Comparison of ENCODE assay signal across 8 mouse cellular contexts in the genomic region with DNA sequence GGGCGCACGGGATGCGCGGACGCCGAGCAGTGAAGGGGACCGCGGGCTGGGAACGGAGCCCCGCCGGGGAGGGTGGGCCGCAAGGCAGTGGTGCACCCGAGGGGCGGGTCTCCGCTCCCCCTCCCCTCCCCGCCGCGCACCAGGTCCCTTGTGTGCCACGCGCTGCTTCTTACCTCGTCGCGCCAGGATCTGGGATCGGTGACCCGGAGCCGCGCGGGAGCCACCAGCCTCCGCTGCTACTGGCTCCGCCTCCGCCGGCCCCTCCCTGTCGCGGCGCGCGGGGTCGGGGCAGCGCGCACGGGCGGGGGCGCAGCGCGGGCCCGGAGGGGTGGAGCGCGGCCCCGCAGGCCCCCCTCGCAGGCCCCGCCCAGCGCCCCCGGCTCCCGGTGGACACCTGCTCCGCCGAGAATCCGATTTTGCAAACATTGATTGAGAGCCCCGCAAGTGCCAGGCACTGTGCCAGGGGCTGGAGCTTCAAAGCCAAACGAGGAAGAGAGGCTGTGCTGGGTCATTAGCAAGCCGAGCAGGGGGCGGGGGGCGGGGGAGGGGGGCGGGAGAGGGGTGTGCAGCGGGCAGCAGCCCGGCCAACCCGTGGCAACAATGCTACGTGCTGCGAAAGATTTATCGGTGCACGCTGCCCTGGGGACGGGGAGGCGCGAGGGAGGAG. TPM values are rescaled to one million over a fixed set of nuclear protein-coding genes. Genes with fewer than 3 reads are reported as not detected.
DNase-seq lines count a peak whose midpoint lies in the region; ATAC-seq and TF ChIP-seq lines count a peak whose summit lies in the region.

No protein-coding gene starts in this region.

- H3K9ac ChIP-seq in heart, embryonic 14.5 days (ENCODE audit: low read length), result peak overlapping the region; percentile 76
- H3K9ac ChIP-seq in kidney, embryonic 16.5 days (replicated peaks; ENCODE audit: low read length), result peak overlapping the region; percentile 75
- peak overlapping the region; percentile 52 for H3K9ac ChIP-seq in liver, embryonic 13.5 days
- H3K9ac ChIP-seq in neural tube, embryonic 14.5 days (replicated peaks; ENCODE audit: low read depth, low read length), result peak overlapping the region; percentile 82

- peaks cover 20% of the 10 kb centered on the region for H3K27me3 ChIP-seq in C2C12 (ENCODE audit: control insufficient read depth, insufficient read depth, insufficient read length)
- peaks cover 3% of the 10 kb centered on the region; the same call in 1 of the 2 replicates for H3K27me3 ChIP-seq in heart, embryonic 14.5 days (ENCODE audit: control insufficient read depth, insufficient read depth, low read length)
- H3K27me3 ChIP-seq in kidney, embryonic 16.5 days (ENCODE audit: insufficient read depth, low read length), result peaks cover 24% of the 10 kb centered on the region
- peaks cover 59% of the 10 kb centered on the region for H3K27me3 ChIP-seq in liver, embryonic 13.5 days
- no peaks in the 10 kb centered on the region for H3K27me3 ChIP-seq in neural tube, embryonic 14.5 days (ENCODE audit: control insufficient read depth, insufficient read depth, low read length)

- H3K9me3 ChIP-seq in heart, embryonic 14.5 days (ENCODE audit: control insufficient read depth, low read length), result no peaks in the 10 kb centered on the region
- no peaks in the 10 kb centered on the region for H3K9me3 ChIP-seq in kidney, embryonic 16.5 days (ENCODE audit: low read length)
- no peaks in the 10 kb centered on the region for H3K9me3 ChIP-seq in liver, embryonic 13.5 days (replicated peaks)
- H3K9me3 ChIP-seq in neural tube, embryonic 14.5 days (ENCODE audit: control insufficient read depth, low read length), result no peaks in the 10 kb centered on the region

- H3ac ChIP-seq in C2C12 (ENCODE audit: control insufficient read depth, insufficient read length, low read depth), result peak overlapping the region; percentile 55

- TF ChIP-seq CTCF in C2C12 (IDR thresholded peaks at IDR 0.05; ENCODE audit: control insufficient read depth, insufficient read depth, insufficient read length), result no peak
- no peak for TF ChIP-seq CTCF in bone marrow macrophage, adult 2 months (IDR thresholded peaks at IDR 0.05; ENCODE audit: low read depth, low read length)
- no peak for TF ChIP-seq CTCF in embryonic fibroblast, embryonic 13.5 days (IDR thresholded peaks at IDR 0.05; ENCODE audit: borderline replicate concordance, insufficient read depth, low read length)

- H3K36me3 ChIP-seq in C2C12 (ENCODE audit: control insufficient read depth, insufficient read depth), result no peaks in the 10 kb centered on the region
- no peaks in the 10 kb centered on the region for H3K36me3 ChIP-seq in heart, embryonic 14.5 days (ENCODE audit: control insufficient read depth, insufficient read depth, low read length)
- no peaks in the 10 kb centered on the region for H3K36me3 ChIP-seq in kidney, embryonic 16.5 days (ENCODE audit: insufficient read depth, low read length)
- H3K36me3 ChIP-seq in liver, embryonic 13.5 days, result no peaks in the 10 kb centered on the region
- H3K36me3 ChIP-seq in neural tube, embryonic 14.5 days (ENCODE audit: control insufficient read depth, insufficient read depth, low read length), result no peaks in the 10 kb centered on the region

- TF ChIP-seq POLR2A in bone marrow macrophage, adult 2 months (IDR thresholded peaks at IDR 0.05; ENCODE audit: borderline replicate concordance, low read depth, low read length), result no peak
- no peak for TF ChIP-seq POLR2A in embryonic fibroblast, embryonic 13.5 days (IDR thresholded peaks at IDR 0.05; ENCODE audit: low read depth, low read length)

- H3K79me3 ChIP-seq in C2C12 (ENCODE audit: low read depth), result no peaks in the 10 kb centered on the region

- H3K27ac ChIP-seq in bone marrow macrophage, adult 2 months (ENCODE audit: insufficient read depth, low read depth, low read length), result no peak overlapping the region
- H3K27ac ChIP-seq in embryonic fibroblast, embryonic 13.5 days (ENCODE audit: insufficient read depth, low read length), result no peak overlapping the region
- peak overlapping the region in 1 of 2 experiments; percentile 28; a peak in 2 of 4 replicates for H3K27ac ChIP-seq in heart, embryonic 14.5 days (replicated peaks in 1 of 2; ENCODE audit: control insufficient read depth in 1 of 2, insufficient read depth in 1 of 2, low read depth in 2 of 2, low read length in 2 of 2)
- H3K27ac ChIP-seq in kidney, embryonic 16.5 days (ENCODE audit: low read length), result peak overlapping the region; percentile 76
- H3K27ac ChIP-seq in liver, embryonic 13.5 days, result no peak overlapping the region
- H3K27ac ChIP-seq in neural tube, embryonic 14.5 days (ENCODE audit: low read depth, low read length), result peak overlapping the region; percentile 91

- WGBS in heart, embryonic 14.5 days, result 1% methylated on average over 48 of the region's 73 CpGs
- WGBS in kidney, embryonic 16.5 days, result under 1% methylated on average over 47 of the region's 73 CpGs
- 1% methylated on average over 60 of the region's 73 CpGs for WGBS in liver, embryonic 13.5 days (ENCODE audit: insufficient replicate concordance)
- WGBS in neural tube, embryonic 14.5 days, result under 1% methylated on average over 60 of the region's 73 CpGs

- no peak for DNase-seq in liver, embryonic 13.5 days
- peak; percentile 26 for DNase-seq in thymus, postnatal 25 days

- ATAC-seq in heart, embryonic 14.5 days (ENCODE audit: insufficient number of reproducible peaks, insufficient read depth, low FRiP score, low read depth), result peak; percentile 80
- peak; percentile 92 for ATAC-seq in kidney, embryonic 16.5 days (ENCODE audit: low FRiP score, low TSS enrichment)
- peak; percentile 57 for ATAC-seq in liver, embryonic 13.5 days (ENCODE audit: low read depth)
- ATAC-seq in neural tube, embryonic 14.5 days (ENCODE audit: low read depth), result peak; percentile 91

- H3K79me2 ChIP-seq in C2C12 (ENCODE audit: control insufficient read depth, insufficient read depth), result no peaks in the 10 kb centered on the region

- H3K4me1 ChIP-seq in bone marrow macrophage, adult 2 months (ENCODE audit: control insufficient read depth, insufficient read depth, low read length), result no peaks in the 10 kb centered on the region
- H3K4me1 ChIP-seq in embryonic fibroblast, embryonic 13.5 days (ENCODE audit: control insufficient read depth, insufficient read depth, low read length), result 0 out of 2 replicates have a peak, but pooled peaks cover 4% of the 10 kb centered on the region
- peaks cover 4 to 13% of the 10 kb centered on the region in 2 experiments; a peak in 3 of 4 replicates for H3K4me1 ChIP-seq in heart, embryonic 14.5 days (ENCODE audit: control insufficient read depth in 2 of 2, insufficient read depth in 2 of 2, low read length in 2 of 2)
- H3K4me1 ChIP-seq in kidney, embryonic 16.5 days (ENCODE audit: insufficient read depth, low read length), result peaks cover 27% of the 10 kb centered on the region
- H3K4me1 ChIP-seq in liver, embryonic 13.5 days (replicated peaks), result peaks cover 27% of the 10 kb centered on the region
- H3K4me1 ChIP-seq in neural tube, embryonic 14.5 days (ENCODE audit: control insufficient read depth, insufficient read depth, low read length), result peaks cover 19% of the 10 kb centered on the region

- peak overlapping the region; percentile 18 for H3K4me3 ChIP-seq in C2C12 (ENCODE audit: insufficient read depth, poor library complexity, severe bottlenecking)
- H3K4me3 ChIP-seq in bone marrow macrophage, adult 2 months (ENCODE audit: insufficient read depth, low read length), result peak overlapping the region; percentile 54
- peak overlapping the region; percentile 42 for H3K4me3 ChIP-seq in embryonic fibroblast, embryonic 13.5 days (ENCODE audit: insufficient read depth, low read length)
- peak overlapping the region; percentile 71 to 81 for H3K4me3 ChIP-seq in heart, embryonic 14.5 days (ENCODE audit: control insufficient read depth in 1 of 2, insufficient read depth in 1 of 2, low read depth in 1 of 2, low read length in 2 of 2)
- peak overlapping the region; percentile 63 for H3K4me3 ChIP-seq in kidney, embryonic 16.5 days (ENCODE audit: low read length)
- peak overlapping the region; percentile 59 for H3K4me3 ChIP-seq in liver, embryonic 13.5 days (replicated peaks)
- H3K4me3 ChIP-seq in neural tube, embryonic 14.5 days (ENCODE audit: low read depth, low read length), result peak overlapping the region; percentile 77

- H3K4me2 ChIP-seq in heart, embryonic 14.5 days (ENCODE audit: low read length), result peak overlapping the region; percentile 98
- peak overlapping the region; percentile 96 for H3K4me2 ChIP-seq in kidney, embryonic 16.5 days (replicated peaks; ENCODE audit: low read depth, low read length)
- peak overlapping the region; percentile 79 for H3K4me2 ChIP-seq in liver, embryonic 13.5 days
- peak overlapping the region; percentile 72 for H3K4me2 ChIP-seq in neural tube, embryonic 14.5 days (ENCODE audit: low read depth, low read length)

RNA-seq across cellular contexts. Expression of gene Mpp3, which starts 1.4 kb away (rescaled TPM):
- polyA plus RNA-seq in C2C12 (2012; fragmentation: generic; extraction: Trizol), result 0.14 TPM
- polyA plus RNA-seq in bone marrow macrophage, adult 2 months (2012; ENCODE audit: insufficient read depth, insufficient read length, missing spikeins), result 0.31 TPM in 1 of 2 replicates, not detected in the other
- 0.40 and 0.42 TPM in 2 replicates for polyA plus RNA-seq in embryonic fibroblast, embryonic 13.5 days (2011; ENCODE audit: insufficient read length, low read depth, missing spikeins)
- 2.9 and 3.3 TPM in 2 replicates for polyA plus RNA-seq in heart, embryonic 14.5 days (2014; fragmentation: Nextera tagmentation; extraction: Ambion mirVana)
- polyA plus RNA-seq in kidney, embryonic 16.5 days (2015; fragmentation: Nextera tagmentation; extraction: Ambion mirVana), result 7.2 and 9.0 TPM in 2 replicates
- polyA plus RNA-seq in liver, embryonic 13.5 days (2015; fragmentation: Nextera tagmentation; extraction: Ambion mirVana), result 0.24 and 0.36 TPM in 2 replicates
- 57.0 and 57.3 TPM in 2 replicates for polyA plus RNA-seq in neural tube, embryonic 14.5 days (2014; fragmentation: Nextera tagmentation; extraction: Ambion mirVana)

RNA-seq across cellular contexts. Expression of gene Cd300lg, which starts 14.5 kb away (rescaled TPM):
- not detected for polyA plus RNA-seq in C2C12 (2012; fragmentation: generic; extraction: Trizol)
- 5.1 and 6.4 TPM in 2 replicates for polyA plus RNA-seq in bone marrow macrophage, adult 2 months (2012; ENCODE audit: insufficient read depth, insufficient read length, missing spikeins)
- polyA plus RNA-seq in embryonic fibroblast, embryonic 13.5 days (2011; ENCODE audit: insufficient read length, low read depth, missing spikeins), result not detected in 2 replicates
- polyA plus RNA-seq in heart, embryonic 14.5 days (2014; fragmentation: Nextera tagmentation; extraction: Ambion mirVana), result 4.2 and 4.8 TPM in 2 replicates
- polyA plus RNA-seq in kidney, embryonic 16.5 days (2015; fragmentation: Nextera tagmentation; extraction: Ambion mirVana), result 1.3 and 1.8 TPM in 2 replicates
- polyA plus RNA-seq in liver, embryonic 13.5 days (2015; fragmentation: Nextera tagmentation; extraction: Ambion mirVana), result 0.51 and 0.63 TPM in 2 replicates
- polyA plus RNA-seq in neural tube, embryonic 14.5 days (2014; fragmentation: Nextera tagmentation; extraction: Ambion mirVana), result 0.31 and 0.44 TPM in 2 replicates

RNA-seq across cellular contexts. Expression of gene Dusp3, which starts 40.0 kb away (rescaled TPM):
- polyA plus RNA-seq in C2C12 (2012; fragmentation: generic; extraction: Trizol), result 32.0 TPM
- 79.3 and 80.4 TPM in 2 replicates for polyA plus RNA-seq in bone marrow macrophage, adult 2 months (2012; ENCODE audit: insufficient read depth, insufficient read length, missing spikeins)
- polyA plus RNA-seq in embryonic fibroblast, embryonic 13.5 days (2011; ENCODE audit: insufficient read length, low read depth, missing spikeins), result 34.8 and 49.4 TPM in 2 replicates
- 56.4 and 58.9 TPM in 2 replicates for polyA plus RNA-seq in heart, embryonic 14.5 days (2014; fragmentation: Nextera tagmentation; extraction: Ambion mirVana)
- polyA plus RNA-seq in kidney, embryonic 16.5 days (2015; fragmentation: Nextera tagmentation; extraction: Ambion mirVana), result 39.6 and 39.7 TPM in 2 replicates
- 9.8 and 11.2 TPM in 2 replicates for polyA plus RNA-seq in liver, embryonic 13.5 days (2015; fragmentation: Nextera tagmentation; extraction: Ambion mirVana)
- 24.4 and 25.0 TPM in 2 replicates for polyA plus RNA-seq in neural tube, embryonic 14.5 days (2014; fragmentation: Nextera tagmentation; extraction: Ambion mirVana)

RNA-seq across cellular contexts. Expression of gene Cfap97d1, which starts 42.7 kb away (rescaled TPM):
- polyA plus RNA-seq in C2C12 (2012; fragmentation: generic; extraction: Trizol), result not detected
- not detected in 2 replicates for polyA plus RNA-seq in bone marrow macrophage, adult 2 months (2012; ENCODE audit: insufficient read depth, insufficient read length, missing spikeins)
- polyA plus RNA-seq in embryonic fibroblast, embryonic 13.5 days (2011; ENCODE audit: insufficient read length, low read depth, missing spikeins), result not detected in 2 replicates
- not detected in 2 replicates for polyA plus RNA-seq in heart, embryonic 14.5 days (2014; fragmentation: Nextera tagmentation; extraction: Ambion mirVana)
- not detected in 2 replicates for polyA plus RNA-seq in kidney, embryonic 16.5 days (2015; fragmentation: Nextera tagmentation; extraction: Ambion mirVana)
- polyA plus RNA-seq in liver, embryonic 13.5 days (2015; fragmentation: Nextera tagmentation; extraction: Ambion mirVana), result not detected in 2 replicates
- polyA plus RNA-seq in neural tube, embryonic 14.5 days (2014; fragmentation: Nextera tagmentation; extraction: Ambion mirVana), result not detected in 2 replicates

Comparison
In these comparisons a context has a peak if more than half of its experiments do, and no peak if none do; other contexts are left out.
1. H3K4me3 ChIP-seq: peak in every context shown above with its lines; median percentile 77 in neural tube, embryonic 14.5 days; 76 in heart, embryonic 14.5 days; 63 in kidney, embryonic 16.5 days; 59 in liver, embryonic 13.5 days; 54 in bone marrow macrophage, adult 2 months; 42 in embryonic fibroblast, embryonic 13.5 days; 18 in C2C12.
2. H3K27ac ChIP-seq: peak in kidney, embryonic 16.5 days (single experiment) and neural tube, embryonic 14.5 days (single experiment); none in bone marrow macrophage, adult 2 months (single experiment), embryonic fibroblast, embryonic 13.5 days (single experiment) and liver, embryonic 13.5 days (single experiment).
3. Peak in every context shown above with its lines, with median percentiles within 50 percentile points of each other: ATAC-seq, H3K4me2 ChIP-seq and H3K9ac ChIP-seq.